Mouse (Mus musculus): ENCODE measurements at regions not wholly inside any gene's neighbourhood (a gene's known extent, or its start where the extent isn't known, plus 50 kb on each side); places are given as distances from the start of the nearest gene placed in this dataset.

GRCm38 (mm10) chr13:53805872-53806271 is 249.6 kb downstream of the Drd1 start:
- in situ Hi-C loops (cut with MboI, MseI) = no loop called here

GRCm38 (mm10) chr13:53800978-53801377 is 254.5 kb downstream of the Drd1 start:
- in situ Hi-C loops (cut with MboI, MseI) = no loop called here

DNA sequence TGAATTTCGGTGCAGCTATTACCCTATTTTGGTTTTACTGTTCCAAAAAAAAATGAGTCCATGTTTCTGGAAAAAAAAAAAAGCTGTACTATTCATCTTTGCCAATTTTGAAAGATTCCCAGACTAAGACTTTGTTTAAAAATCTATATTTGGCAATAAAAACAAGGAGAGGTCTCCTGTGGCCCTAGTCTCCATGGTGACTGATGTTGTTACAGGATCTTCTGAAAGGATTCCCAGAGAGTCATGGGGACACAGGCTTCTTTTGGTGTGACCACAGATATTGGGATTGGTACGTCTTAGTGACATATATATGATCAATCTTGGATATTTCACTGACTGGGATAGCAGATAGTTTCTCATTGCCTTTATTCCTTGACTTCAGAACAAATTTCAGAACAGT is 266.7 kb downstream of the Drd1 start:
- in situ Hi-C loops (cut with MboI, MseI) = no loop called here

- in situ Hi-C loops (cut with MboI, MseI) = no loop called here
Measured at GRCm38 (mm10) chr13:53783492-53783891, 272.0 kb downstream of the Drd1 start.

DNA sequence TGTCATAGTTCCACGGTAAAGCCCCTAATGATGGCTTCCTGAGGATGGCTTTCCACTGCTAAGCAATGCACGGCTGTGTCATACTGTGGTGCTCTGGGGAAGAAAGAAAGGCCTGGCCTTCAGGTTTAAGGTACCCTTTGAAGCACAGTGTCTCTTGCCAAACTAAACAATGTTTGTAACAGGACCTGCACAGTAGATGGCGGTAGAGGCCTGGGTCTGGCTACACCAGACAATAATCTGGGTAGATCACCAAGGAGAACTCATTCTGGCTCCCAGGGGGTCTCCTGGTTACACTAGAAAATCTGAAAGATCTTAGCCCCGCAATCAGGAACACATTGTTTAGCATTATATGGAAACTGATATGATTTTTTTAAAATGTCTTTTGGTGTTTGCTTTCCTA is 276.4 kb downstream of the Drd1 start:
- in situ Hi-C loops (cut with MboI, MseI) = no loop called here

GRCm38 (mm10) chr13:53776421-53776820 is 279.1 kb downstream of the Drd1 start:
- in situ Hi-C loops (cut with MboI, MseI) = no loop called here

GRCm38 (mm10) chr13:53775687-53776086 is 279.8 kb downstream of the Drd1 start:
- in situ Hi-C loops (cut with MboI, MseI) = no loop called here

GRCm38 (mm10) chr13:53764613-53765243 is 290.8 kb downstream of the Drd1 start:
- in situ Hi-C loops (cut with MboI, MseI) = no loop called here

DNA sequence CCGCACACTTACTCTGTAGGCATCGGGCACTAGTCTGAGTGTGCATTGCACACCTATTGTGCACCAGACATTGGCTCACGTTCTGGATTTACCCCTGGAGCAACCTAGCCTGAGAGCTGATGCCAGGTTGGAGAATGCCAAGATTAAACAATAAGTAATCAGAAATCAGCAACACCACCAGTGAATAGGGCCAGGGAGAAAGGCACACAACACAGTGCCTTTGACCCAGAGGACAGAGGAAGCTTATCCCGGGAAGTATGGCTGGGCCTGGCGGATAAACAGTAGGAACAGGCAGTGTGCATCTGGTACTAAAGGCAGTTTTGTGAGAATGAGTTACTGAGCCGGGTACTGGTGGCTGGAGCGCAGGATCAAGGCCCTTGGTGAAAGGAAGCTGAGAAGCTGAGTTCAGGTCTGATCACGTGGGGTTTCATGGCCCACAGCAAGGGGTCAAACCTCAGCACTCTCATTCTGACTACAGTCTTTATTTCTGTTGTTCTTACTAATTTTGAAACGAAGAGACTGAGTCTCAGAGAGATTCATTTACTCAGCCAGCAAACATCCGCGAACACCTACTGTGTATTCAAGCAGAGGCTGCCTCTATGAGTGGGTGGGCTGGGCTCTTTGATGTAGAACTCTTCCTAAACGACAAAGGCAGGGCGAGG is 284.8 kb upstream of the Msx2 start:
- in situ Hi-C loops (cut with MboI, MseI) = no loop called here

- in situ Hi-C loops (cut with MboI, MseI) = no loop called here
Measured at GRCm38 (mm10) chr13:53756970-53757530, 284.2 kb upstream of the Msx2 start.

DNA sequence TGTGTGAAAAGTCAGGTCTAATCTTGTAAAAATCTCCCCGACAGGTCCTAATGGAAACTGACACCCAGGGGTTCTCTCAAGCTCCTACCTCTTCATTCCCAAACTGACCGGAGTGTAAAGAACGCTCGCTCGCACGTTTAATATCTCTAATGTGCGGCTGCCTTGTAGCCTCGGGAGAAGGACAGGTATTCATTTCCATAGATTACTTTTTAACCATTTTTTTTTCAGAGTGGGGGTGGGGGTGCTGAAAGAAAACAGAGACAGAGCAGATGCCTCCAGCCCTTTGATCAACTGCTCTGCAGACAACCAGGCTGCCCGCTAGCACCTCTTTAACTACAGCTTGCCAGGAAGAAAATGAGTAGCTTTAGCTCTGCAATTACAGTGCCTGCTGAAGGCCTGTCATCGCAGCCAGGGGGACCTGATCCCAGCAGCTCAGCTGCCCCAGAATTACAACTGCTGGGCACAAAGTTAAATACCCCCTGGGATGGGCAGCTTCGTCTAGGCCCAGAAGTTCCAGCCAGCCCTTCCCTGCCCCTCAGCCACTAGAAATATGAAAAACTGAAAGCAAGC is 282.3 kb upstream of the Msx2 start:
- in situ Hi-C loops (cut with MboI, MseI) = no loop called here

- in situ Hi-C loops (cut with MboI, MseI) = no loop called here
Measured at GRCm38 (mm10) chr13:53753049-53753448, 280.2 kb upstream of the Msx2 start.

GRCm38 (mm10) chr13:53740981-53741380 is 268.1 kb upstream of the Msx2 start:
- in situ Hi-C loops (cut with MboI, MseI) = no loop called here

DNA sequence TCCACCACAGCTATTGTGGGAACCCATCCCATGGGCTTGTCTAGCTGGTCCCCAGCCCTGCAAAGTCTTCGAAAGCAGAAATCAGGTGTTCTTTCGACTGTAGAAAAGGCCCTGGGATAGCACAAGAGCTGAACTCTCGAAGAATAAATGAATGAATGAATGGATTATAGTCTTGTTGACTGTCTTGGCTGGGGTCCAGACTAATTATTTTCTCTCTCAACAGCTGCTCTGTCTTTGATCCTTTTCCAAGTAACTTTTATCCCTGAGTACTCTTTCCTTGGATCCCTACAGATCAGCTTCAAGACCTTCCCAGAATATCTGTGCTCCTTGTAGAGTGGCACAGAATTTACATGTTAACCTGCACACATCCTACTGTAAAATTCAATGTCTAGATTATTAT is 266.3 kb upstream of the Msx2 start:
- in situ Hi-C loops (cut with MboI, MseI) = no loop called here

DNA sequence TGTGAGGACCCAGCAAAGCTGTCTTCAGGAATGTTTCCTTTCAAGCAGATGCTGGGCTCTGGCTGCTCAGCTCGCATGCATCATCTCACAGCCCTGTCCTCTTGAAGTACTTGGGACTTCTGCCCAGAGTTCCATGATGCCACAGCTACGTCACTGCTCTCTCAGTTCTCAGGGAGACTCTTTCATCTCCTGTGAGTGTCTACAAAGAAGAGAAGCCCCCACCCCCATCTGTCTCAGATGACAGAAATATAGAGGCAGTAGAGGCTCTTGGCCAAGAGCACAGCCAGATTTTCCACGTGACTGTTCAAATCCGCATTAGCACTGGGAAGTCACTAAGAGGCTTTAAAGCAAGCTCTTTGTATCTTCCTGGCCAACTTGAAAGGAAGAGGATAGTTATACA is 262.1 kb upstream of the Msx2 start:
- in situ Hi-C loops (cut with MboI, MseI) = no loop called here

- in situ Hi-C loops (cut with MboI, MseI) = no loop called here
Measured at GRCm38 (mm10) chr13:53730259-53730902, 257.5 kb upstream of the Msx2 start.

- in situ Hi-C loops (cut with MboI, MseI) = no loop called here
Measured at GRCm38 (mm10) chr13:53729848-53730247, 257.0 kb upstream of the Msx2 start.

GRCm38 (mm10) chr13:53726031-53726430 is 253.2 kb upstream of the Msx2 start:
- in situ Hi-C loops (cut with MboI, MseI) = no loop called here

DNA sequence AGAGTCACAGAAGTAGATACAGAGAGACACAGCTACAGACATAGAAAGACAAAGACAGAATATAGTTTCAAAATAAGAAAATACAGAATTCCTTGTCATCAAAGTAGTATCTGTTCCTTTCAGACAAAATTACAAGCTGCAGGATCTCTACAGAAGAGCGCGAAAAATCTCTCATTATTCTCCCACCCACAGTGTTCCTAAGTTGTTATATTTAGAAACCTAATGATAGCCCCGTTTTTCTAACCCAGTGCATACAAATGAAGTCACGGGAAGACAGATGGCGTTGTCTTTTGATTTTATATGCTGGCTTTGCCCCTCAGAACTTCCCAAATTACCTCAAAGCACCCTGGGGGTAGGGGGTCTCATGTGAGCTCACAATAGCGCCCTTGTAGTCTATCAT is 250.0 kb upstream of the Msx2 start:
- in situ Hi-C loops (cut with MboI, MseI) = no loop called here

DNA sequence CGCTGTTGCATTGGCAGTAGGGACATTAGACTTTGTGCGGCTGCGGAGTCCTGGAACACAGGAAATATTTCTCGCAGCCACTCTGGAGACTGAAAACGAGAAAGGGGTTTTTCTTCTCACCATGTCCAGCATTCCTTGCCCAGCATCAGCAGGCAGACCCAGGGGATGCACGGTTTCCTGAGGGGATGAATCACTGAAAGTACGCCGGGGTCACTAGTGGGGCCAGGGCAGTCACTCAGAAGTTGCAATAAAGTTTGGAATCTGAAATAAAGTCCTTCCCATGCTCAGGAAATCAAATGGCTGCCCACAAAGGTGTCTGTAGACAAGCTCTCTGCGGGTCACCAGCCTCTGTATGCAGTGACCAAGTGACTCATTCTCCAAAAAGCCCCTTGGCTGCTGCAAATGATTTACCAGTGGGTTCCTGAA is 248.2 kb upstream of the Msx2 start:
- in situ Hi-C loops (cut with MboI, MseI) = no loop called here

DNA sequence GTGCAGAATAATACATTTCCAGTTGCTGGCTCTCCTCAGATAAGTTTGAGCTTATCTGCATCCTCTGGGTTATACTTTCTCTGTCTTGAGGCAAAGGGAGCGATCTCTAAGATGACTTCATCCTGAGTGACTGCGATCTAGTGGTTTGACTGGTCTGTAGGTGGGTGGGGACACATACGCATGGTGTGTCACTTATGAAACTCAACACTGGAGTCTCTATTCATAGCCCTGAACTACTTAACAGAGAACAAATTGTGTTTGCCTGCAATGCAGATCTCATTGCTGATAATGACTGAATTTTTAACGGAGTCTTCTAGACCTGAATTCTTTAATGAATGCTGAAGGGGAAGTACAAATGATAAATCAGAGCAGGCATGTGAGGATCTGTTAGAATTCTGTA is 244.7 kb upstream of the Msx2 start:
- in situ Hi-C loops (cut with MboI, MseI) = no loop called here

GRCm38 (mm10) chr13:53717086-53717485 is 244.2 kb upstream of the Msx2 start:
- in situ Hi-C loops (cut with MboI, MseI) = no loop called here
